Mouse (Mus musculus): ENCODE measurements at regions not wholly inside any gene's neighbourhood (a gene's known extent, or its start where the extent isn't known, plus 50 kb on each side); places are given as distances from the start of the nearest gene placed in this dataset.

- DNase-seq (ENCODE audit: low spot score in 2 of 2): no peak
These were observed 54.6 kb upstream of the Card11 start for GRCm38 (mm10) chr5:141054991-141055390.

DNA sequence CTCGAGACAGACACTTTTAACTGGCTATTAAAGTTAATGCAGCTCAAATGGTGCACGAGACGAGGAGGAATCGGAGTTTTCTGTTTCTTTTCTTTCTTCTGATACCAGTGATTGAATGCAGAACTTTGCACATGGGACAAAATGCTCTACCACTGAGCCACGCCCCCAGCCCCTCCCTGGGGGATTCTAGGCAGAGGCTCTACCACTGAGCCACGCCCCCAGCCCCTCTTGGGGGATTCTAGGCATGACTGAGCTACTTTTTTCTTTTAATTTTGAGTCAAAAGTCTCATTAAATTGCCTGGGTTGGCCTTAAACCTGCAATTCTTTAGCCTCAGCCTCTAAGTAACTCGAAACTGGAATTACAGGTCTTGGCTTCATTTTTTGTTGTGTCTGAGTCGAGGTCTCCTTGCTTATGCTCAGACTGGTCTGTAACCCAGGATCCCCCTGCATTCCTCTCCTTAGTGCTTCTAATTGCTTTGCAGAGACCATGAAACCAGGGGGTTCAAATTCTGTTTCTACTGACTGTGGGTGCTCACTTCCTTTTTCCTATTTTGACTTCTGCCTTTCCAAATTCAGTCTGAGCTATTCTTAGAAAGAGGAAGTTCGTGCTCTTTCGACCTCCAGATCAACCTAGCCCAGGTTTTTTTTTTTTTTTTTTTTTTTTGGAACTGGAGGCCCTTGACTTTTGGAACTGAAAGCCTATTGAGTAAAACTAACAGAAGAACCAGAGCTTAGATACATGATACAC is 55.4 kb upstream of the Card11 start:
- DNase-seq (ENCODE audit: low spot score in 2 of 2): peak in 1 of 2 experiments; percentile 56

DNA sequence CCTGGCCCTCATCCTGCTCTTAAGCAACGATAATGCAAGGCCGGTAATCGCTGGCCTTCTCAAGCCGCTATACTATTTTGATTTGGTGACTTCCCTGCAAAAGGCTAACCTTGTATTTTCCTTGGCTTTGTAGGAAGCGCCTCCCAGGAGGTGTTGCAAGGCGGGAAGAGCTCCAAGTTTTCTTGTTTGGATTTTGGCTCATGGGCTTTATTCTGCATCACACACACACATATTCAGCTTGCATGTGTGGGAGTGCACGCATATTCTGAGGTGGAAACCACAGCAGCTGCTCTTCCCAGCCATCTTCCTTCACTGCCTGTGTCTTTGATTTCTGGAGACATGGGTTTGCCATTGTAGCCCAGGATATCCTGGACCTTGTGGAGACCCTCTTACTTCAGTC is 57.8 kb upstream of the Card11 start:
- DNase-seq (ENCODE audit: low spot score in 2 of 2): no peak

DNA sequence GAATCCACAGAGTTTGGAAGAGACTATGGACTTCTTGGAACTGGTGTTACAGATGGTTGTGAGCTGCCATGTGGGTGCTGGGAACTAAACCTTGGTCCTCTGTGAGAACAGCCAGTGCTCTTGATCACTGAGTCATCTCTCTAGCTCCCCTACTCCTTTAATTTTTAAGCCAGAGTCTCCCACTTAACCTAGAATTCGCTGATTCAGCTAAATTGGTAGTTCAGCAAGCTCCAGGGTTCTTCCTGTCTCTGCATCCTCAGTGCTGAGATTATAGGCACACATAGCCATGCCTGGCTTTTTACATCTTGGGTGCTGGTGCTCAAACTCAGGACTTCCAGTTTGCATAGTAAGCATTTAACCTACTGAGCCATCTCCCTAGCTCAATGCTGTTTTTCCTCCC is 58.5 kb upstream of the Card11 start:
- DNase-seq (ENCODE audit: low spot score in 2 of 2): no peak

DNA sequence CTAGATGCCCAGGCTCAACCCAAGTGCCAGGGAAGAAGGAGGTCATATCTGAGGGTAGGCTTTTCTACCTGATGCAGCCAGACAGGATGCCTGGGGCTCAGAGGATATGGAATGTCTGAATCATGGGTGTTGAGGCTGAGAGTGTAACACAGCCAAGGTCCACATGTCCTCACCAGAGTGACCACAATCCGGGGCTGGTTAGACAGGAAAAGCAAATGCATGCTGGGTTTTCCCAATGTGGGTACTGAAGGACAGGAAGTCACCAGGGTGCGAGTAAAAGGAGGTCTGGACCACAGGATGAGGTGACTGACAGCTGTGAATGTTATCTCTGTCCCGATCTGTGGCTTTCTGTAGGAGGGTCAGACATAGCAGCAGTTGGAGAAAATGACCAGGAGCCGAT is 61.8 kb upstream of the Card11 start:
- DNase-seq (ENCODE audit: low spot score in 2 of 2): peak; percentile 61 to 79

- DNase-seq (ENCODE audit: low spot score in 2 of 2): no peak
These were observed 67.2 kb upstream of the Card11 start for GRCm38 (mm10) chr5:141067561-141067960.

DNA sequence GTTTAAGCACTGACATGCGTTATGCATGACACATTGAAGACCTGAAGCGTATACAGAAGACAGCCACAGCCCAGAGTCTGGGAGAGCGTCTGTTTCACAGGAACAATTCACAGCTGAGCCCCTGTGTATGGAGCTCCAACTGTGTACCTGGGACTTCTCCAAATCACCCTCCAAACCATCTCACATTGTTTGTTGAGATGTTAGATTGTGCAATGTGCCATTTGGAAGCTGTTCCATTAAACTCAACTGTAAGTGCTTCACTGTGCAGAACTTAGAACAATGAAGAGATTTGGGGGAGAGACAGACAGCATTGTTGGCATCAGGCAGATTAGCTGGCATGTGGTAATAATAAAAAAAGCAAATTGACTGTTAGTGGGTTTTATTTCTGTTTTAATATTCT is 74.1 kb upstream of the Card11 start:
- no peak for DNase-seq (ENCODE audit: low spot score in 2 of 2)

GRCm38 (mm10) chr5:141076158-141076557 is 75.8 kb upstream of the Card11 start:
- DNase-seq (ENCODE audit: low spot score in 2 of 2): no peak

DNA sequence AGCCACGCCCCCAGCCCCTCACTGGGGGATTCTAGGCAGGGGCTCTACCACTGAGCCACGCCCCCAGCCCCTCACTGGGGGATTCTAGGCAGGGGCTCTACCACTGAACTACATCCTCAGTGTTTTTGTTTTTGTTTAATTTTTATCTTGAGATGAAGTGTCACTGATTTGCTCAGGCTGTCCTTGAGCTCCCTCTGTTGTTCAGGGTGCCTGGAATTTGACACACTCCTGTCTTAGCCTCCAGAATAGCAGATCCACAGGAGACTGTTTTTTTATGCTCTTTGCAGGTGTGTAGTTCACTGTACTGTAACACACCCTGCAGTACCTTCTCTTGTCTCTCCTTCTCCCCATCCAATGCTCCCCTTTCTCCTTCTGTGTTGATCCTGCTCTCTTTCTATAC is 76.6 kb upstream of the Card11 start:
- peak in 1 of 2 experiments; percentile 29 for DNase-seq (ENCODE audit: low spot score in 2 of 2)

DNA sequence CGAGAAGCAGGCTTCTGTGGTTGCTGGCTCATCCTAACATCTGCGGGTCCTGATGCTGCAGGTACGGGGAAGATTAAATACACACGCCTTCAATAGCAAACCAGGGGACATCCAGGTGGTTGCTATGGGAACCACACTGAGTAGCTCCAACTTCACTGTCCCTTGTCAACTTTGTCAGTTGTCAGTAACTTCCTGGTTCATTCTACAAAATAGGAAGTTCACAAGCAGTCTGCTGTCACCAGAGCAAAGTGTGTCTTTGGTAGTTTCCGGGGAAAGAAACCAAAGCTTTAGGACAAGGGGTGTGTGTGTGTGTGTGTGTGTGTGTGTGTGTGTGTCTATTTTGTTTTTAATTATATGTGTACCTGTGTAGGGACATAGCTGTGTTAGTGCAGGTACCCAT is 80.5 kb upstream of the Card11 start:
- peak in 1 of 2 experiments; percentile 21 for DNase-seq (ENCODE audit: low spot score in 2 of 2)

DNA sequence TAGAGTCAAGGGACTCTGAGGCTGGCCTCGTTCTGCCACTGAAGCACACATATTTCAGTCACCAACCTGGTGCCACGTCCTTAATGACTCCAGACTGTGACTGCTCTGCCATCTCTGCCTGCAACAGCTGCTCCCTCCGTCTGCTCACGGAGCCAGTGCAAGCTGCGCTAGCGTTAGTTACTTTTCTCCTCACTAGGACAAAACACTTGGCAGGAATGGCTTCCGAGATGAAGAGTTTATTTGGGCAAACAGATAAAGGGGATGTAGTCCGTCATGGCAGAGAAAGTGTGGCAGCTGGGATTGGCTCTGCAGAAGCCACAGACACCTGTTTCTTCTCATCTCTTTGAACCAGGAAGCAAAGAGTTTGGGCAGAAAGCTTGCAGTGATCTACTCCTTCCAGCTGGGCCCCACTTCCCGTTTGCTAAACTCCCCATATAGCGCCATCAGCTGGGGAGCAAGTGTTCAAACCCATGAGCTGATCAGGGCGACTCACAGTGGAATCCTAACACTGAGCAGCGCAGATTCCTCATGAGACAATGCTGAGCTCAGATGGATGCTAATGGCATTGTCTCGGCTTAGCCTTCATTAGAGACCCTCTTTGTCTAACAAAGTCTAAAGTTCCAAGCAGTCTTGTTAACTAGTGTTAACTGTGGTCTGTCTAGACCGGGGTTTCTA is 83.8 kb upstream of the Card11 start:
- DNase-seq (ENCODE audit: low spot score in 2 of 2): peak in 1 of 2 experiments; percentile 45

- DNase-seq (ENCODE audit: low spot score in 2 of 2): peak; percentile 41 to 50
These were observed 84.4 kb upstream of the Card11 start for GRCm38 (mm10) chr5:141084746-141085145.

DNA sequence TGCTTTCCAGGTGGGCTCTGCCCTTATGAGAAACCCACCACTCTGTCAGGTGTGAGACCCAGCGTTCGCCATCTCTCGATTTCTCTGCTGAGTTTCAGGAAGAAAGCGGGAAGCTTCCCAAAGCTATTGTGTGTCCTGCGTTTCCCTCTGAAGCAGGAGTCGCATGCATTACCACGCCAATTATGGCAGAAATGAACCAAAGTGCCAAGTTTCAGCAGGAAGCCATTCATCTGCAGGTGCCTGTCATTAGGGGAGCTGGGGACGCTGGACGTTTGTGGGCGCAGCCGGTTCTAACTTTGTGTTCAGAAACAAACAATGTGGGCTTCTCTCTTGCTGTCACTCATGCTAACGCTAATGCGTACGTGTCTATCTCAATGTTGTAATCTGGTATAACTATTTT is 91.3 kb upstream of the Card11 start:
- DNase-seq (ENCODE audit: low spot score in 2 of 2): no peak

DNA sequence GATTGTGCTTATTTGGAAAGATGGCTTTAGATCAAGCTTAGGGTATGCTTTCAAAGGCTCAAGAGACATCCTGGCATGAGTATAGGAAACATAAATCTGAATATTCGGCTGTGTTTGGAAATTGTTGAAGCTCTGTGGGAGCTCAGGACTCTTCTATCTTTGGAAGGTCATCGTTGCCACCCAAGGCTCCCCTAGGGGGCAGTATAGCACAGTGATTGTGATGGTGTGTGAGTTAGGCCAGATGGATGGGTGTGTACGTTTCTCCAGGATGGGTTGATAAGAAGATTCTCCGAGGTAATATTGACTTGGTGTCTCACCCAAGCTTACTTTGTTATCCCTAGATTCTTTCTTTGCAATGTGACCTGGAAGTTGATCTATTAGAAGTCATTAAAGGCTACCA is 93.3 kb upstream of the Card11 start:
- DNase-seq (ENCODE audit: low spot score in 2 of 2): peak in 1 of 2 experiments; percentile 45

- DNase-seq (ENCODE audit: low spot score in 2 of 2): no peak
These were observed 97.5 kb upstream of the Card11 start for GRCm38 (mm10) chr5:141097878-141098277.

- no peak for DNase-seq (ENCODE audit: low spot score in 2 of 2)
These were observed 111.3 kb upstream of the Card11 start for GRCm38 (mm10) chr5:141111666-141112065.

GRCm38 (mm10) chr5:141115273-141115904 is 115.0 kb upstream of the Card11 start:
- no peak for DNase-seq (ENCODE audit: low spot score in 2 of 2)

GRCm38 (mm10) chr5:141115963-141116362 is 115.6 kb upstream of the Card11 start:
- DNase-seq (ENCODE audit: low spot score in 2 of 2): no peak

- no peak for DNase-seq (ENCODE audit: low spot score in 2 of 2)
These were observed 115.4 kb upstream of the Sdk1 start for GRCm38 (mm10) chr5:141125870-141126269.

- DNase-seq (ENCODE audit: low spot score in 2 of 2): no peak
These were observed 114.8 kb upstream of the Sdk1 start for GRCm38 (mm10) chr5:141126536-141126935.

DNA sequence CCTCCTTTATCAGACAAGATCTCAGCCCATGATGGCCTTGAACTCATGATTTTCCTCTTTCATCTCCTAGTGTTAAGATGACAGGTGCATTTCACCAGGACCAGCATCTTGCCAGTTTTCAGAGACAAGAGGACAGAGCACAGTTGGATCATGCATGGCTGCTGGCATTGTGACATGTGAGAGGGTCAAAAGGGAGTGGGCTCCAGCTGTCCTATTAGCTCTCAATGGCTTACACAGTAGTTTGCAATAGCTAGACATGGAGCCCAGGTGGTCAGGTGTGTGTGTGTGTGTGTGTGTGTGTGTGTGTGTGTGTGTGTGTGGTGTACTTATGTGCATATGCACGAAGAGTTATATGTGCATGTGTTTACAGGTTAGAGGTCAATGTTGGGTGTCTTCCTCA is 110.3 kb upstream of the Sdk1 start:
- no peak for DNase-seq (ENCODE audit: low spot score in 2 of 2)

DNA sequence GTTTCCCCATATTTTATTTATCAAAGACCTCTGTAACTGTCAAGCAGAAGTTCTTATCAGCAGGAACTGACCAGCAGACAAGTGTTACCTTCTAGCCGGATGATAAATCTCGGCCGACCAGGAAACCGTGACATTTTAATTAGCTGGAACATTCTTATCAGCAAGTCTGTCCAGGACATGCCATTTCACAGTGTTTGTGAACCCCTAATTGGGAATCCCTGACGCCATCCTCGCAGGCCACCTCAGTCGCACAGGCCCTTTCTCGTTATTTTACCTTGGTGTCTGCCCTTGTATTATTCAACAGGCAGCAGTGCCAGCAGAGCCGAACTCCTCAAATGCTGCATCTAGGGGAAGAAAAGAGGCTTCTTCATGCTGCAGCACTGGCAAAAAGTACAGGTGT is 109.4 kb upstream of the Sdk1 start:
- no peak for DNase-seq (ENCODE audit: low spot score in 2 of 2)

DNA sequence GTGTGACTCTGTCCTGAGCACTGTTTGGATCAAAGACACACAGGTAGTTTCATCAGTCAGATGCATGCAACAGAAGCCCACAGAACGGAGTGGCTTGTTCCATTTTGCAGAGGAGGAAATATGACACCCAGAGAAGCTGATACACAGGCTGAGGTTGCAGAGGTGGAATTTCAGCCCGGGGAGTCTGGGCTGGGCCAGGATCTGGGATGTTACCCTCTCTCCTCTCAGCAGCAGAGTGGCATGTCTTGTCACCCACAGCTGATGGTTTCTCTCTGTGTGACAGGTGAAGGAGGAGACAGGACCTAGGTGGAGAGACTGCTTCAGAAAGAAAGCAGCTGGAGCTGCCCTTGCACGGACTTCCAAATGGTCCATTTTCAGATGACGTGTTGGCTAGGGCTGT is 105.1 kb upstream of the Sdk1 start:
- DNase-seq (ENCODE audit: low spot score in 2 of 2): no peak

All from natural killer cell, adult 2 months (primary cell).